Mouse (Mus musculus): ENCODE data around the gene Elmo1.
A peak's percentile ranks its signal among the peaks of the same experiment; 100 is the strongest.

Elmo1 gene

GRCm38 (mm10) chr13:20090133-20090710 is at the start of gene Elmo1:
Gene Elmo1, plus strand, starts transcription at chr13:20090596.
- peak; percentile 67 to 68 for DNase-seq (ENCODE audit: low spot score in 2 of 2)

DNA sequence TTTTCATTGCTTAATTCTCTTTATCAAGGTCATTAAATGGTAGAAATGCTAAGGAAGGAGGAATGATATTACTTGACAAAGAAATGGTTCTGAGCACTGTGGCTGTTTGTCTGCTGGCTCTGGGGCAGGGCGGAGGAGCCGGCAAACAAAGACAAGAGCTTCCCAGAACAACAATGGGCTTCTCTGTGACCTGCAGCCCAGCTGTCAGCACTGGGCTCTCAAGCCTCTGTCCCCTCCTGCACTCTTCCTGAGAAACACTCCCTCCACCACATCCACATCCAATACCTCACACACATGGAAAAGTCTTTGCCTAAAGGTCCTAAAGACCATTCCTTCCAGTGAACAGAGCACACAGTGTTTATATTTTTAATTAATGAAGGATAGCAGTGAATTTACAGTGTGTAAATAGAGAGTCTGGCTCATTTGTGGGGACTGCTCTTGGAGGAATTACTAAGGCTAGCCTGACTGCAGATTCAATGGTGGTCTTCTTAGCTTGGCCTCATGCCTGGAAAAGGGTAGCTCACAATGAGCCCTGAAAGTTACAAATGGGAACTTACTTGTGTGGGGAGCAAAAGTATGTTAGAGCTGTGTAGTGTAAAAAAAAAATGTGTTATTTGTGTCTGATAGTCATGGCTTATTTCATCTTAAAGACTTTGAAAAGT is 49.1 kb upstream of the Elmo1 start:
- DNase-seq (ENCODE audit: low spot score in 2 of 2), result no peak

DNA sequence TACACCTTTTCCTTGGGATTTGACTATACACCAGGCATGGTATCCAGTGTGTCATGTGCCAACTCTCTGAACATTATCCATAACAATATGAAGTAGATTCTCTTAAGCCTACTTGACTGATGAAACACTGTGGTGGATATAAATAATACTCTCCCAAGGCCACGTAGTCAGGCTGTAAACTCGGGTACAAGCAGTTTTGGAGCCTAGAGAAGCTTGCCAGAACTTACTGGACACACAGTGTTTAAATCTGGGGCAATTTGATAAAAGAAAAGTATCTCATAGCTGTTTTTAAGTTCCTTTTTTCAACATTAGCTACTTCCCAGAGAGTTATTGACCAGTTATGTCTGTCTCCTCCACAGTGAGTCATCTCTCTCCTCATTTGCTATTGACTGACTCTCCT is 47.5 kb upstream of the Elmo1 start:
- no peak for DNase-seq (ENCODE audit: low spot score in 2 of 2)

GRCm38 (mm10) chr13:20045350-20045749 is 45.0 kb upstream of the Elmo1 start:
- DNase-seq (ENCODE audit: low spot score in 2 of 2), result no peak

- DNase-seq (ENCODE audit: low spot score in 2 of 2), result no peak
These were observed 44.6 kb upstream of the Elmo1 start for GRCm38 (mm10) chr13:20045836-20046235.

- DNase-seq (ENCODE audit: low spot score in 2 of 2), result no peak
These were observed 44.0 kb upstream of the Elmo1 start for GRCm38 (mm10) chr13:20046406-20046805.

- no peak for DNase-seq (ENCODE audit: low spot score in 2 of 2)
These were observed 42.2 kb upstream of the Elmo1 start for GRCm38 (mm10) chr13:20047926-20048836.

- DNase-seq (ENCODE audit: low spot score in 2 of 2), result no peak
These were observed 41.6 kb upstream of the Elmo1 start for GRCm38 (mm10) chr13:20048837-20049160.

- no peak for DNase-seq (ENCODE audit: low spot score in 2 of 2)
These were observed 40.7 kb upstream of the Elmo1 start for GRCm38 (mm10) chr13:20049654-20050053.

GRCm38 (mm10) chr13:20050149-20050548 is 40.2 kb upstream of the Elmo1 start:
- DNase-seq (ENCODE audit: low spot score in 2 of 2), result no peak

- no peak for DNase-seq (ENCODE audit: low spot score in 2 of 2)
These were observed 32.5 kb upstream of the Elmo1 start for GRCm38 (mm10) chr13:20057926-20058325.

DNA sequence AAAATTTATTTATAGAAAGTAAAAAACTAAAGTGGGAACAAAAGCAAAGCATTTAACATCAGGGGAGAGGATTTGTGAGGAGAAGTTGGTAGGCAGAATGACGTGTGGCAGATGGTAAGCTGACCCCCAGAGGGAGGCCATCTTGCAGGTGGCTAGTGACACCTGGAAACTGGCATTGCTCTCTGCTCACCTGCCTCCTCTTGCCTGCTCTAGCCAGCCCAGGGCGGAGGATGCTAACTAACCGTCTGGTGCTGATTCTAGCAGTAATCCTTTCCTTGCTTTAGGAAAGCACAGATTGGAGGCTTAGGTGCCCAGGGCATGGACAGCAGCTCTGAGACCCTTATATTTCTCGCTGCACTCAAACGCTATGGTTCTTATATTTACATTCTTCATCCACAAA is 29.4 kb upstream of the Elmo1 start:
- no peak for DNase-seq (ENCODE audit: low spot score in 2 of 2)

DNA sequence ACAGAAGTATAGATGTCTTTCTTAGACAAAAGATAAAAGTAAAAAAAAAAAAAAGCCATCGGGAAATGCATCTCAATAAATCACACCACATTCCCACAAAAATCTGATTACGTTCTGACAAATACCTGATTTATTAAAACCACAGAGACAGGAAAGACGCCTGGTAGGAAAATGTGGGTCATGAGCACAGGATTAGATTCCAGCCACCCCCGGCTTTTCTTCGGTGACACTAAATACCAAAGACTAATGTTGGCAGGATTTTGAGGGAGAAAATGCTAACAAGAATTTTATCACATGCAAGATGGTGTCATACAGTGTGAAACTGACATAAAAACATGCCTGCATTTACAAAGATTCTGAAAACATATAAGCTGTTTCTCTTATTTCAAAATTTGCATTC is 27.1 kb upstream of the Elmo1 start:
- no peak for DNase-seq (ENCODE audit: low spot score in 2 of 2)

DNA sequence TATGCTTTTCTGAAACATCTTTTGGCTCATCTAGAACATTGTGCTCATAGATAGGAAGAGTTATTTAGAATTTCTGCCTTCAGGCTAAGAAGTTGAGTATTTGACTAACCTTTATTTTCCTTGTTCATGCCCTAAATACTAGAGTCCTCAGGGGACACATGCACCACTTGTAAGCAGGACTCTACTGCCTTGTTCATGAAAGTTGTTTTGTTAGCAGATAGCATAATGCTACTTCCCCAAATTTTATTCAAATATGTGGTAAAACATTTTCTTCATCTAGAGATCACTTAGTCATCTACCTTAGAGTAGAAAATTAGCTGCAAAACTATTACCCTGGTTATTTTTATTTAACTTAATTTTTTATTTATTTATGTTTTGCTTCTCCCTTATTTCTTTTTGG is 18.4 kb upstream of the Elmo1 start:
- DNase-seq (ENCODE audit: low spot score in 2 of 2), result no peak

DNA sequence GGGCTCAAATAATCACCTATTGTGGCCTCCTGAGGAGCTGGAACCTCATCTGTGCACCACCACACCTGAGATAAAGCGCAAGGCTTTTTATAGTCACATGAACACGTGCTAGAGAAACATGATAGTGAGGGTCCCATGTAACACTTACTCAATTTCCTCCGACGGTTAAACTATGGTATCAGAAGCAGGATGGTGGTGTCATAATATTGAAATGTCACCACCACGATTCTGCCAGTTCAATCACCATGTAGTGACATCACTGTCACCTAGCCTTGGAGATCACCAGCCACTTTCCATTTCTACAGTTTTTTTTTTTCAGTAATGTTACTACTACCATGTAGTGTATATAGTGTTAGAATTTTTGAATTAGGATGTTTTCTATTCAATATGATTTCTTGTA is 17.4 kb upstream of the Elmo1 start:
- no peak for DNase-seq (ENCODE audit: low spot score in 2 of 2)

- DNase-seq (ENCODE audit: low spot score in 2 of 2), result no peak
These were observed 13.9 kb upstream of the Elmo1 start for GRCm38 (mm10) chr13:20076521-20076920.

- DNase-seq (ENCODE audit: low spot score in 2 of 2), result no peak
These were observed 13.2 kb upstream of the Elmo1 start for GRCm38 (mm10) chr13:20077237-20077636.

- peak; percentile 39 to 49 for DNase-seq (ENCODE audit: low spot score in 2 of 2)
These were observed 561 bp downstream of the Elmo1 start for GRCm38 (mm10) chr13:20090711-20091603.

- DNase-seq (ENCODE audit: low spot score in 2 of 2), result no peak
These were observed 1.2 kb downstream of the Elmo1 start for GRCm38 (mm10) chr13:20091604-20091926.

DNA sequence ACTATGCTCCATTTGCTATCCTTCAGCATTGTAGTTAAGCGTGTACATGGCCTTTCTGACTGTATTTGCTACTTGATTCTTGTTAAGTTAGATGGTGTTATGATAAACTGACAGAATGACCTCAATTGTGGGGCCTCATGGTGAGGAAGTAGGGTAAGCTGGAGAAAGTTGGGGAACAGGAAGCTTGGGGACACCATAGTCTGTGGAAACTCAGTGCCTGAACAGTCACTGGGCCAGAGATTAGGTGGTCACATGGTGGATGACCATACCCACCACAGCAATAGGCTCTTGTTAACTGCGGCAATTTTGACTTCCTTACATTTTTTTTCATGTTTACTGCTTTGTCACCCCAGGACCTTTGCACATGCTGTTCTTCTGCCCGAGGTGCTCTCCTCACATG is 1.9 kb downstream of the Elmo1 start:
- no peak for DNase-seq (ENCODE audit: low spot score in 2 of 2)

GRCm38 (mm10) chr13:20093307-20094045 is 3.1 kb downstream of the Elmo1 start:
- DNase-seq (ENCODE audit: low spot score in 2 of 2), result no peak
